Mouse (Mus musculus): ENCODE data around the gene Ccdc40. TPM values are rescaled to one million over a fixed set of nuclear protein-coding genes. Genes with fewer than 3 reads are reported as not detected.
"Not testable (repeated sequence)": the region's sequence is repeated elsewhere in the genome, so short reads cannot be mapped to it uniquely, and the experiment has no call there.

The Ccdc40 gene
- total RNA-seq, 2 experiments from 2014 or later = 0.40 to 0.66 TPM

GRCm38 (mm10) chr11:119285791-119286527, 57.6 kb downstream of the Ccdc40 start:
- DNase-seq = peak; percentile 35 to 54

GRCm38 (mm10) chr11:119287207-119287992, 59.0 kb downstream of the Ccdc40 start:
- DNase-seq = no peak

GRCm38 (mm10) chr11:119292861-119293260, 64.5 kb downstream of the Ccdc40 start:
- not testable (repeated sequence) for DNase-seq

- DNase-seq = no peak
These were observed 69.6 kb downstream of the Ccdc40 start for GRCm38 (mm10) chr11:119297996-119298395.

DNA sequence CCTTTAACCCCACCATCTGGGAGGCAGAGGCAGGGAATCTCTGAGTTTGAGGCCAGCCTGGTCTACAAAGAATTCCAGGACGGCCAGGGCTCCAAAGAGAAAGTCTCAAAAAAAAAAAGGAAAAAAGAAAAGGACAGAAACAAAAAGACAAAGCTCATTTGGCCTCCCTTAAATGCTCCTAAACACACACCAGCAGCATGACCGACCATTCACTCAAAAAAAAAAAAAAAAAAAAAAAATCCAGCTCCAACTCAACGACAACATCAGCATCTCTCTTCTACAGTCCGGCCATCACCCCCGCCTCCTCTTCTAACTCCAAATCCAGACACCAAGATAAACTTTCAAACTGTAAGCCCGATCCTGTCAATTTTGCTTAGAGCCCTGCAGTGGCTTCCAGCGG, 70.5 kb downstream of the Ccdc40 start:
- no peak for DNase-seq

DNA sequence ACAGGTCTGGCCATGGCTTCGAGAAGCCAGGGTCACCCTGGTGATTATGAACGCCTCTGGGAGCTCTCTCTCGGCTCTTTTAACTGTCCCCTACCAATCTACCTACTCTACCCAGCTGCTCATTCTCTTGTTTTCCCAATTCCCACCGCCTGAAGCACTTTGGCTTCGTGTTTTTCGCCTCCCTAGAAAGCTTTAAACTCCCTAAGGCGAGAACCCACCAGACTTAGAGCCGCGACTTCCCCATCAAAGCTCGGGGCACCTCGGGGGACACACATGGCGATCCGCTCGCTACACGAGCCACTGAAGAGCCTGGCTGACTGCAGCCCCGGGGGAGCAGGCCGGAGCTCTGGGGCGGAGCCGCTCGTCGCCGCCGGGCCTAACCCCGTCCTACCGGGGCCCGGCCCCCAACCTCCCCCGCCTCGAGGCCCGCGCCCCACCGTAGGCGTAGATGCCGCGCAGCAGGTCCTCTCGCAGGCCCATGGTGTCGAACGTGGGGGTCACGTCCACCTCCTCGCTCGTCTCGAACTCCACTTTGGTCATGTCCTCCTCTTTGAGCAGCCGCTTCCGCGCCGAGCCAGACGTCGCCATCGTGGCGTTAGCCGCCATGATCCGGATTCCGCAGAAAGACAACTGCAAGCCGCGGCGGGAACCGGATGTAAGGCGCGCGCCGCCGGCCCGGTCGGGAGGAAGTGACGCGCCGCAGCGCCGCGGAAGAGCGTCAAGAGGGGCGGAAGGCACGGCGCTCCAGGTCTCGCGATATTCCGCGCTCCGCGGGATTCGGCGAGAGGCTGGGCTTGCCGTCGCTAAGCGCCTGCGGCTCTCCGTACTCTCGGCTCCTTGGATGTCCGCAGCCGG, 71.2 kb downstream of the Ccdc40 start, which contains the start of gene Eif4a3:
Gene Eif4a3, minus strand, starts transcription at position 699 of the 855 bp plus-strand sequence.
- DNase-seq = peak; percentile 97 to 99

GRCm38 (mm10) chr11:119300246-119300935, 72.0 kb downstream of the Ccdc40 start:
- DNase-seq = peak; percentile 24 to 33

- DNase-seq = no peak
These were observed 72.6 kb downstream of the Ccdc40 start for GRCm38 (mm10) chr11:119300986-119301385.

DNA sequence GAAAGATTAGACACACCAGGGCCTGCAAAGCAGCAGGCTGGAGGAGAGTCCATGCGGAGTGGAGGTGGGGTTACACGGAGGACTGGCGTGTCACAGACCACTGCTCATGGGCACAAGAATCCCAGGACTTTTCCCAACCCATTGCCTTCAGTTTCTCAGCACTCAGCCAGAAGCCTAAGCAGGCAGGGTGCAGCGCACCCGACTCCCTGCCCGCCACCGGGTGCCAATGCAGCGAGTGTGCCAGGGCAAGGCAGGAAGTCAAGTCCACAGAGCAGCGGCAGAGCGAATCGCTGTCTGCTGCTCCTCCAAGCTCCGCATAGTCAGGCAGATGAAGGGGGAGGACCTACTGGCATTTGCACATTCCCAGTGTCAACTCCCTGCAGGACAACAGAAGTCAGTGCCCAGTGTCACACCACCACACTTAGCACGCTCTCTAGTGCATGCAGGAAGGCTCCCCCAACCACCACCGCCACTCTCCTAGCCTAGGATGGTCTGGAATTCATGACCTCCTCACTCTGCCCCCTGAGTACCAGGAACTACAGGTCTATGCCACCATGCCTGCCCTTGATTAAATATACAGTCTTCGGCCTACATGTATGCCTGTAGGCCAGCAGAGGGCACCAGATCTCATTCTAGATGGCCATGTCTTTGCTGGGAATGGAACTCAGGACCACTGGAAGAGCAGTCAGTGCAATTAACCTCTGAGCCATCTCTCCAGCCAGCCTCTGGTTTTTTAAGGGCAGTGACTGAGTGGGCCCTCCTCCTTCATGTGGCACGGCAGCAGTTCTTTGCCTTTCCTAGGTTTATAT, 76.7 kb downstream of the Ccdc40 start:
- peak; percentile 45 to 69 for DNase-seq

DNA sequence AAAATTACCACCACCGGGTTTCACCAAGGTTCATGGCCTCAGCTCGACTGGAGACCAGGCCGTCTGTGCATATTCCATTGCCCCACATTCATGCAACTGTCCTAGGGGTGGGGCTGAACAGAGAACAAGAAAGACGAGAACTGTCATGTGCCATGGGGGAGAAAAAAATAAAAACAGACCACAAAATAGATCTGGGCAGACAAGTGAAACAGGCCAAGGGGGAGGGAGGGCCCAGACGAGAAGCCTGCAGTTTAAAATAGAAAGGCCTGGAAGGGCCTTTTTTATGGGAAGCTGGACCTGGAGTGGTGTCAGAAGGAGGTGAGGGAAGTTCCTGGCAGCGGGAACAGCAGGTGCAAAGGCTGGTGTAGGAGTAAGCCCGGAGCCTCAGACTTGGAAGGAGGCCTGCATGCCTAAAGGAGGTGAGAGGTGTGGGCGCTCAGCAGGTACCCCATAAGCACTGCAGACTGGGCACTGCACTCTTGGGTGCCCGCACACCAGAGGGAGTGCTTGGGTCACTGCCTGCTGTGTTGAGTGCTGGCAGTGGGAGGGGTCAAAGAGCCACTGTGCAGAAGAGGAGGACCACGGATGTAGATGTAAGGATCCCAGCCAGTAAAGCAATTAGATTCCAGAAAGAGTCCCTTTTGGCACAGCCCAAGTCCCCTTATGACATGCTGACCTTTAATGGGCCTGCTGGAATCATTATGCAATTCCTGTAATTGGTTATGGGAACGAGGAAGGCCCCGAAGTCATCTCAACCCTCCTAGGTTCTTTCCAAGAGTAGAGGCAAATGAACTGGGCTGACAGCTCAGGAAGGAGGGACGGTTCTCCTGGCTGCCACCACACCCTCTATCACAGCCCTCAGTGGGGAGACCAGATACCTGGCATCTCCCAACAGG, 78.6 kb downstream of the Ccdc40 start:
- DNase-seq = no peak

GRCm38 (mm10) chr11:119307658-119307867, 79.2 kb downstream of the Ccdc40 start, which contains the start of gene Card14:
Gene Card14 (plus strand): TSS chr11:119307768.
- no peak for DNase-seq

GRCm38 (mm10) chr11:119307916-119308315, 79.5 kb downstream of the Ccdc40 start:
- no peak for DNase-seq

DNA sequence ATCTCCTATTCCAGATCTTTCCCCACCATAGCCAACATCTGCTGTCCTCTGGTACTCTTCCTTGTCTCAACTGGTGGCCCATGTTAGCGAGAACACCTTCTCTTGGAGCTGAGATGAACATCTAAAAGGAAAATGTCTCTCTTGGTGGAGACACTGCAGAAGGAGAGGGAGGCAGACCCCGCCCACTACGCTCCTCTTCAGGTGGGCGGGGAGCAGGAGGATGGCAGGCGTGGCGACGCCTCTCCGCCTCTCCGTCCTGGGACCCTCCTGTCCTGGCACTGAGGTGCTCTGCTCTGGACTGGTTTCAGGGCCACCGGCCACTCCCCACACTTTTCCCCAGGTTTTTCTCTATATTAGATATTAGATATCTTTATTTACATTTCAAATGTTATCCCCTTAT, 82.2 kb downstream of the Ccdc40 start:
- no peak for DNase-seq

GRCm38 (mm10) chr11:119314252-119314936, 86.0 kb downstream of the Ccdc40 start:
- no peak for DNase-seq

Other genes with a start within 250 kb of the Ccdc40 start
- not detected for gene Enpp7, start 240.4 kb upstream of the Ccdc40 start, total RNA-seq (2021)
- 1 to 10 TPM; 7.6 to 7.7 TPM for gene Cbx2, start 205.6 kb upstream of the Ccdc40 start, total RNA-seq (2021)
- 10 to 100 TPM; 21.4 to 21.5 TPM for gene Cbx8, start 187.6 kb upstream of the Ccdc40 start, total RNA-seq (2021)
- 100 to 1,000 TPM; 200 to 332 TPM for gene Cbx4, start 142.4 kb upstream of the Ccdc40 start, total RNA-seq (2021)
- 10 to 100 TPM; 14.3 to 15.9 TPM for gene Tbc1d16, start 73 bp upstream of the Ccdc40 start, total RNA-seq (2021)
- 100 to 1,000 TPM in 1 of 2 experiments, 10 to 100 TPM in 1; 95.1 to 103 TPM for gene Gaa, start 39.3 kb downstream of the Ccdc40 start, total RNA-seq (2021)
- gene Eif4a3, start 71.5 kb downstream of the Ccdc40 start, total RNA-seq (2021) = 100 to 1,000 TPM; 136 to 138 TPM
- gene Card14, start 79.2 kb downstream of the Ccdc40 start, total RNA-seq (2021) = under 1 TPM; 0.17 to 0.33 TPM
- gene Sgsh, start 127.0 kb downstream of the Ccdc40 start, total RNA-seq (2021) = 10 to 100 TPM; 14.7 to 24.9 TPM
- 1 to 10 TPM; 6.5 to 8.4 TPM for gene Slc26a11, start 127.0 kb downstream of the Ccdc40 start, total RNA-seq (2021)
- 10 to 100 TPM; 37.3 to 40.3 TPM for gene Rnf213, start 164.5 kb downstream of the Ccdc40 start, total RNA-seq (2021)